Mouse (Mus musculus) limb, embryonic 14.5 days (tissue): ENCODE measurements around the gene Klhl9. TPM values are rescaled to one million over a fixed set of nuclear protein-coding genes. Genes with fewer than 3 reads are reported as not detected.

Source experiments
- ATAC-seq: fragments of 200-750 bp; cut with Nextera tagmentation; 2 replicates; pipeline ENCODE4 v1.8.0; 2017; ENCODE audit warnings: low read depth, moderate number of reproducible peaks, moderate TSS enrichment; ENCODE audit not compliant: low FRiP score
- DNase-seq: peaks from one replicate; pipeline ENCODE4 v3.0.0-alpha.2; 2015; ENCODE audit warnings: low spot score
- H3K27ac ChIP-seq: fragments of 300-500 bp; sonication (generic); replicated peaks from 2 replicates; pipeline ENCODE4 v1.5.1; 2014; ENCODE audit warnings: low read depth, mild to moderate bottlenecking, low read length, moderate library complexity, mixed read lengths
- H3K27me3 ChIP-seq: fragments of 300-500 bp; sonication (generic); 2 replicates; pipeline ENCODE4 v1.6.1; 2014; ENCODE audit warnings: low read length, mixed read lengths; ENCODE audit not compliant: control insufficient read depth, insufficient read depth
- H3K36me3 ChIP-seq: fragments of 300-500 bp; sonication (generic); 2 replicates; pipeline ENCODE4 v1.6.1; 2014; ENCODE audit warnings: mild to moderate bottlenecking, low read length, moderate library complexity, mixed read lengths; ENCODE audit not compliant: control insufficient read depth, insufficient read depth
- H3K4me1 ChIP-seq: fragments of 300-500 bp; sonication (generic); 2 replicates; pipeline ENCODE4 v1.6.1; 2014; ENCODE audit warnings: antibody characterized with exemption, low read length, mixed read lengths; ENCODE audit not compliant: control insufficient read depth, insufficient read depth
- H3K4me2 ChIP-seq: fragments of 300-500 bp; sonication (generic); replicated peaks from 2 replicates; pipeline ENCODE4 v1.6.1; 2014; ENCODE audit warnings: low read depth, mild to moderate bottlenecking, low read length, moderate library complexity; ENCODE audit not compliant: severe bottlenecking
- H3K4me3 ChIP-seq: fragments of 300-500 bp; sonication (generic); replicated peaks from 2 replicates; pipeline ENCODE4 v1.5.1; 2014; ENCODE audit warnings: low read length
- H3K9ac ChIP-seq: fragments of 300-500 bp; sonication (generic); 2 replicates; pipeline ENCODE4 v1.6.1; 2014; ENCODE audit warnings: mild to moderate bottlenecking, low read depth, low read length, moderate library complexity; ENCODE audit not compliant: severe bottlenecking
- H3K9me3 ChIP-seq: fragments of 300-500 bp; sonication (generic); 2 replicates; pipeline ENCODE4 v1.6.1; 2016; ENCODE audit warnings: low read length; ENCODE audit not compliant: control insufficient read depth
- POLR2A ChIP-seq: fragments of 200-500 bp; IDR thresholded peaks from 2 replicates; pipeline ENCODE4 v1.8.0; 2012; ENCODE audit warnings: inconsistent platforms, mild to moderate bottlenecking, moderate library complexity, borderline replicate concordance; ENCODE audit not compliant: insufficient read depth, insufficient read length; ENCODE audit errors: extremely low read depth
- WGBS: fragments of 180-500 bp; shearing (Covaris S2); extraction: QIAGEN DNeasy Blood & Tissue Kit; methylation state at CpG from one replicate; pipeline ENCODE4 v1.1.7; 2014; 5-methylcytosine and 5-hydroxymethylcytosine counted together
- polyA plus RNA-seq, 2 experiments: library from polyadenylated mRNA; depleted of rRNA in 1 of 2; stranded (reverse) in 1 of 2; unstranded in 1 of 2; fragments of >200 nt; fragmentation: Nextera tagmentation in 1 of 2; extraction: Ambion mirVana in 1 of 2; gene quantifications; 2 replicates each; pipeline versions ENCODE4 v1.2.1 to v1.2.3; 2012 to 2014

The Klhl9 gene
- polyA plus RNA-seq, 2 experiments, result 41.4 to 127 TPM

DNA sequence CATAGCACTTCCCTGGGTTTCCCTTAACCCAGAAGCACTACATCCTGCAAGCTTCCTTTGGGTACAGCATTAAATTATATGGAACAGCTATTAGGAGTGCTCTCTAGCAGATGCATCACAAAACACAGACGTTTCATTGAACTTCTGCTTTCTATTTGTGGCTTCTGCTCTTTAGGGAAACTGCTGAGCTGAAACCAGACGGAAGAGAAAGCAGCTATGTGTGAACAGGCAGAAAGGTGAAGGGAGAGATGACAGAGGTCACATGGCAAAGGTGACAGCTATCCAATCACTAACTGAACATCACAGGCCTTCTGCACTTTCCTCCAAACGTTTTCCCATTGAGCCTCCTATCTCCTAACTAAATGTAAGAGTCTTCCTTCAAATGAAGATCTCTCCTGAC, 16.3 kb downstream of the Klhl9 start:
- TF ChIP-seq POLR2A, result no peak
- no peaks in the 10 kb centered on the region for H3K27me3 ChIP-seq
- DNase-seq, result no peak

DNA sequence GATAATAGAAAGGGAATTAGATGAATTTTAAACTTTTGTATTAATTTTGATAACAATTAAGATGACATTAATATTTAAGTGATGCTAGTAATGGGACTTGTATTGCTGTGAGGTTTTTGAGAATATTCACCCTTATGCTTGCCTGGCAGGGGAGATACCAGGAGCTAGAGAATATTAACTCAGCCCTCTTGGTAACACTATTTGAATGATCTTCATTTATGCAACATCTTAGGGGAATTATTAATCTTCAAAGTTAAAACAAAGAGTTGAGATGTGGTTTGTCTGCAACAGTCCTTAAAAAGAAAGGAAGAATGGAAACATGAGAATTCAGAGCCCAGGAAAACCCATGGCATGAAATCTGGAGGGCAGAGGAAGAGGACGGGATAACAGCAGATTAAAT, 23.0 kb downstream of the Klhl9 start:
- Histone ChIP-seq H3K9me3 (no peaks in the 10 kb centered on the region), H3K27me3 (no peaks in the 10 kb centered on the region), H3K4me3 (no peak overlapping the region), H3K36me3 (no peaks in the 10 kb centered on the region), H3K27ac (no peak overlapping the region), H3K4me1 (no peaks in the 10 kb centered on the region), H3K9ac (no peak overlapping the region), H3K4me2 (no peak overlapping the region)
- ATAC-seq, result no peak
- DNase-seq, result no peak
- 55% methylated on average over 1 of the region's 1 CpGs for WGBS
- no peak for TF ChIP-seq POLR2A

More for the DNA sequence above, 16.3 kb downstream of the Klhl9 start:
- Histone ChIP-seq H3K4me3 (no peak overlapping the region), H3K9ac (no peak overlapping the region), H3K36me3 (no peaks in the 10 kb centered on the region), H3K4me1 (no peaks in the 10 kb centered on the region), H3K4me2 (no peak overlapping the region), H3K27ac (no peak overlapping the region), H3K9me3 (no peaks in the 10 kb centered on the region)
- ATAC-seq, result no peak
- 29% methylated on average over 3 of the region's 3 CpGs for WGBS

DNA sequence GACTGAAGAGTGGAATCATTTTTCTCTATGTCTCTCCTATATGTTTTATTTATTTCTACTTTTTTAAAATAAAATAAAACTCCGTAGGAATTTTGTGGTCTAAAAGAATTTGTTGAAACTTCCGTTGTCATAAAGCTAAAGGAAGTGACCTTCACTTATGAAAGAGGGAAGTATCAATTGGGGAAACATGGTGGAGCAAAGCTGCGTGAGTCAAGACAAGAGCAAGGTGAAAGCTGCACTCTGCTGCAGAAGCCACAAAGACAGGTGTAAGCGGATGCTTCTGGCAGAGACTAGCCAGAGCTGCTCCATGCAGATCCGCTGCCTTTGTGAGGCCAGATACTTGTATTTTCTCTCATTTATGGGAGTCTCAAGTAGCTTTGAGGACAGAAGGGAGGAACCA, 23.5 kb downstream of the Klhl9 start:
- TF ChIP-seq POLR2A, result no peak
- DNase-seq (no peak), ATAC-seq (no peak)
- Histone ChIP-seq H3K4me3 (no peak overlapping the region), H3K36me3 (no peaks in the 10 kb centered on the region), H3K4me2 (no peak overlapping the region), H3K27ac (no peak overlapping the region), H3K9ac (no peak overlapping the region), H3K27me3 (no peaks in the 10 kb centered on the region), H3K4me1 (no peaks in the 10 kb centered on the region), H3K9me3 (no peaks in the 10 kb centered on the region)
- 44% methylated on average over 5 of the region's 5 CpGs for WGBS

DNA sequence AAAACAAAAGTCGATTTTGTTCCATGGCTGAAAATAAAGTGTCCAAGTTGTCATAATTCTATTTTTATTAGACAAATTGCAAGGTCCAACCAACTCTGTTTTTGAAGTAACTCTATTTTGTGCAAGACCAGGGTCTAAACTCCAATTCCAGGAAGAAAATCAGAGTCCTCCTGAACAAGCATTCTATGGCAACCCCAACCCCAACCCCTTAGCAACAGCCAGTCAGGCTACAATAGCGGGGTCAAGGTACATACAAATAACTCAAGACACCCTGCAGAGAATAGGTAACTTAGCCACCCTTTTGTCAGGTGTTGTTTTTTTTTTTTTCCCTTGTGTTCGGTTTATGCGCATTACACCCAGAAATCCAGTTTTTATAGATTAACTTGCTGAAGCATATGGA, 24.5 kb downstream of the Klhl9 start:
- no peak for ATAC-seq
- WGBS, result 80% methylated on average over 4 of the region's 4 CpGs

DNA sequence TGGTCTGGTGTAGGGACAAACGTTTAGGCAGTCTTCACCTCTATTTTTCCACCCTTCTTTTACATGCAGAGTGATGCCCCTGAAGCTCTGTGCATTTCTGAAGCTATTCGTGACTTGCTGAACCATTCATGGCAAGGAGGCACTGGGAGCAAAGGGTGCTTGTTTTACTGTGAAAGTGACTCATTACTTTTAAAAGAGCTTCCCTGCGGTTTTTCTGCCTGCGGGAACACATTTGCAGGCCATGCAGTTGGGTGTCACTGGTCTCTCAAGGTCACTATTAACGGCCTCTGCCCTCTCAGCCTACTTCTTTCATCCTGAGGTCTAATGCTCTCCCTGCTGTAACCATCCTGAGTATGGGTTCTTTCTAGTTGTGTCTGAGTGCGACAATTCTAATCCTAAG, 25.2 kb downstream of the Klhl9 start:
- H3K4me2 ChIP-seq, result no peak overlapping the region
- H3K27me3 ChIP-seq, result no peaks in the 10 kb centered on the region
- H3K9ac ChIP-seq, result no peak overlapping the region
- H3K9me3 ChIP-seq, result no peaks in the 10 kb centered on the region
- no peak for TF ChIP-seq POLR2A
- ATAC-seq (no peak), DNase-seq (no peak)
- H3K4me3 ChIP-seq, result no peak overlapping the region
- no peak overlapping the region for H3K27ac ChIP-seq
- 49% methylated on average over 6 of the region's 6 CpGs for WGBS
- H3K36me3 ChIP-seq, result no peaks in the 10 kb centered on the region
- H3K4me1 ChIP-seq, result no peaks in the 10 kb centered on the region

More for the DNA sequence above, 24.5 kb downstream of the Klhl9 start:
- Histone ChIP-seq H3K36me3 (no peaks in the 10 kb centered on the region), H3K27ac (no peak overlapping the region), H3K4me3 (no peak overlapping the region), H3K27me3 (no peaks in the 10 kb centered on the region), H3K9me3 (no peaks in the 10 kb centered on the region), H3K9ac (no peak overlapping the region), H3K4me2 (no peak overlapping the region), H3K4me1 (no peaks in the 10 kb centered on the region)
- TF ChIP-seq POLR2A, result no peak
- no peak for DNase-seq
